Mouse (Mus musculus): ENCODE measurements around the gene Scand1. TPM values are rescaled to one million over a fixed set of nuclear protein-coding genes. Genes with fewer than 3 reads are reported as not detected.

The Scand1 gene
- polyA plus RNA-seq (2016; fragmentation: Nextera tagmentation; extraction: Ambion mirVana): 54.9 and 60.2 TPM in 2 replicates

GRCm38 (mm10) chr2:156312297-156312897 lies at the start of gene Scand1, which contains the start of gene Cnbd2:
Gene Scand1 (minus strand): TSS chr2:156312704.
Gene Cnbd2 (plus strand): TSS chr2:156312299.
- no peaks in the 10 kb centered on the region for H3K27me3 ChIP-seq (replicated peaks; ENCODE audit: low read depth, poor library complexity, severe bottlenecking)
- H3K9me3 ChIP-seq: no peaks in the 10 kb centered on the region
- DNase-seq (ENCODE audit: low spot score): peak; percentile 90
- H3K27ac ChIP-seq (replicated peaks): peak within 1 kb of the TSS; percentile 98
- peaks cover 32% of the 10 kb centered on the region for H3K36me3 ChIP-seq (replicated peaks)
- peak within 1 kb of the TSS; percentile 95 for H3K4me3 ChIP-seq
- WGBS: under 1% methylated on average over 49 of the region's 49 CpGs
- peaks cover 16% of the 10 kb centered on the region for H3K4me1 ChIP-seq

GRCm38 (mm10) chr2:156356031-156356430 lies 43.5 kb upstream of the Scand1 start:
- WGBS: 81% methylated on average over 7 of the region's 7 CpGs
- peaks cover 5% of the 10 kb centered on the region; the same call in 1 of the 2 replicates for H3K4me1 ChIP-seq
- 0 out of 2 replicates have a peak, but pooled peaks cover 2% of the 10 kb centered on the region for H3K9me3 ChIP-seq
- DNase-seq (ENCODE audit: low spot score): no peak
- H3K27me3 ChIP-seq (replicated peaks; ENCODE audit: low read depth, poor library complexity, severe bottlenecking): no peaks in the 10 kb centered on the region
- H3K36me3 ChIP-seq (replicated peaks): no peaks in the 10 kb centered on the region
- H3K27ac ChIP-seq (replicated peaks): no peak overlapping the region
- no peak overlapping the region for H3K4me3 ChIP-seq

- no peaks in the 10 kb centered on the region for H3K27me3 ChIP-seq (replicated peaks; ENCODE audit: low read depth, poor library complexity, severe bottlenecking)
- no peak overlapping the region for H3K27ac ChIP-seq (replicated peaks)
- 51% methylated on average over 7 of the region's 7 CpGs for WGBS
- no peak overlapping the region for H3K4me3 ChIP-seq
- 0 out of 2 replicates have a peak, but pooled peaks cover 2% of the 10 kb centered on the region for H3K9me3 ChIP-seq
- peaks cover 5% of the 10 kb centered on the region; the same call in 1 of the 2 replicates for H3K4me1 ChIP-seq
- DNase-seq (ENCODE audit: low spot score): no peak
- H3K36me3 ChIP-seq (replicated peaks): no peaks in the 10 kb centered on the region
Observed at GRCm38 (mm10) chr2:156353265-156353692, 40.8 kb upstream of the Scand1 start.

- Histone ChIP-seq H3K27me3 (replicated peaks; ENCODE audit: low read depth, poor library complexity, severe bottlenecking) (no peaks in the 10 kb centered on the region), H3K4me1 (peaks cover 5% of the 10 kb centered on the region; the same call in 1 of the 2 replicates), H3K36me3 (replicated peaks) (no peaks in the 10 kb centered on the region), H3K4me3 (no peak overlapping the region), H3K27ac (replicated peaks) (no peak overlapping the region), H3K9me3 (0 out of 2 replicates have a peak, but pooled peaks cover 2% of the 10 kb centered on the region)
- no peak for DNase-seq (ENCODE audit: low spot score)
- WGBS: 85% methylated on average over 8 of the region's 8 CpGs
Observed at GRCm38 (mm10) chr2:156352413-156353165, 40.1 kb upstream of the Scand1 start.

GRCm38 (mm10) chr2:156351243-156351642 lies 38.7 kb upstream of the Scand1 start:
- H3K36me3 ChIP-seq (replicated peaks): no peaks in the 10 kb centered on the region
- no peak overlapping the region for H3K4me3 ChIP-seq
- H3K9me3 ChIP-seq: 0 out of 2 replicates have a peak, but pooled peaks cover 2% of the 10 kb centered on the region
- DNase-seq (ENCODE audit: low spot score): no peak
- peaks cover 5% of the 10 kb centered on the region; the same call in 1 of the 2 replicates for H3K4me1 ChIP-seq
- no peak overlapping the region for H3K27ac ChIP-seq (replicated peaks)
- no peaks in the 10 kb centered on the region for H3K27me3 ChIP-seq (replicated peaks; ENCODE audit: low read depth, poor library complexity, severe bottlenecking)
- WGBS: 86% methylated on average over 7 of the region's 7 CpGs

- no peak for DNase-seq (ENCODE audit: low spot score)
- H3K27me3 ChIP-seq (replicated peaks; ENCODE audit: low read depth, poor library complexity, severe bottlenecking): no peaks in the 10 kb centered on the region
- H3K36me3 ChIP-seq (replicated peaks): no peaks in the 10 kb centered on the region
- 0 out of 2 replicates have a peak, but pooled peaks cover 2% of the 10 kb centered on the region for H3K9me3 ChIP-seq
- no peak overlapping the region for H3K4me3 ChIP-seq
- WGBS: 89% methylated on average over 4 of the region's 4 CpGs
- H3K27ac ChIP-seq (replicated peaks): no peak overlapping the region
- H3K4me1 ChIP-seq: peaks cover 9% of the 10 kb centered on the region; the same call in 1 of the 2 replicates
Observed at GRCm38 (mm10) chr2:156349286-156349848, 36.9 kb upstream of the Scand1 start.

GRCm38 (mm10) chr2:156348812-156349211 lies 36.3 kb upstream of the Scand1 start:
- Histone ChIP-seq H3K36me3 (replicated peaks) (no peaks in the 10 kb centered on the region), H3K27me3 (replicated peaks; ENCODE audit: low read depth, poor library complexity, severe bottlenecking) (no peaks in the 10 kb centered on the region), H3K4me3 (no peak overlapping the region), H3K4me1 (peaks cover 9% of the 10 kb centered on the region; the same call in 1 of the 2 replicates), H3K9me3 (0 out of 2 replicates have a peak, but pooled peaks cover 2% of the 10 kb centered on the region), H3K27ac (replicated peaks) (no peak overlapping the region)
- WGBS: 80% methylated on average over 4 of the region's 4 CpGs
- DNase-seq (ENCODE audit: low spot score): no peak

GRCm38 (mm10) chr2:156344775-156345532 lies 32.5 kb upstream of the Scand1 start:
- H3K27ac ChIP-seq (replicated peaks): no peak overlapping the region
- peak; percentile 20 for DNase-seq (ENCODE audit: low spot score)
- peaks cover 3% of the 10 kb centered on the region; the same call in 1 of the 2 replicates for H3K4me1 ChIP-seq
- no peaks in the 10 kb centered on the region for H3K9me3 ChIP-seq
- H3K36me3 ChIP-seq (replicated peaks): no peaks in the 10 kb centered on the region
- no peaks in the 10 kb centered on the region for H3K27me3 ChIP-seq (replicated peaks; ENCODE audit: low read depth, poor library complexity, severe bottlenecking)
- 55% methylated on average over 12 of the region's 12 CpGs for WGBS
- H3K4me3 ChIP-seq: no peak overlapping the region

- H3K9me3 ChIP-seq: no peaks in the 10 kb centered on the region
- no peak overlapping the region for H3K27ac ChIP-seq (replicated peaks)
- no peak for DNase-seq (ENCODE audit: low spot score)
- 90% methylated on average over 4 of the region's 4 CpGs for WGBS
- peaks cover 3% of the 10 kb centered on the region; the same call in 1 of the 2 replicates for H3K4me1 ChIP-seq
- no peak overlapping the region for H3K4me3 ChIP-seq
- no peaks in the 10 kb centered on the region for H3K36me3 ChIP-seq (replicated peaks)
- H3K27me3 ChIP-seq (replicated peaks; ENCODE audit: low read depth, poor library complexity, severe bottlenecking): no peaks in the 10 kb centered on the region
Observed at GRCm38 (mm10) chr2:156340078-156340477, 27.6 kb upstream of the Scand1 start.

- WGBS: 82% methylated on average over 7 of the region's 7 CpGs
- Histone ChIP-seq H3K27ac (replicated peaks) (no peak overlapping the region), H3K4me3 (no peak overlapping the region), H3K9me3 (no peaks in the 10 kb centered on the region), H3K4me1 (no peaks in the 10 kb centered on the region), H3K36me3 (replicated peaks) (no peaks in the 10 kb centered on the region), H3K27me3 (replicated peaks; ENCODE audit: low read depth, poor library complexity, severe bottlenecking) (no peaks in the 10 kb centered on the region)
- no peak for DNase-seq (ENCODE audit: low spot score)
Observed at GRCm38 (mm10) chr2:156331446-156331965, 19.0 kb upstream of the Scand1 start.

- Histone ChIP-seq H3K27me3 (replicated peaks; ENCODE audit: low read depth, poor library complexity, severe bottlenecking) (no peaks in the 10 kb centered on the region), H3K27ac (replicated peaks) (no peak overlapping the region), H3K36me3 (replicated peaks) (no peaks in the 10 kb centered on the region), H3K9me3 (no peaks in the 10 kb centered on the region), H3K4me3 (no peak overlapping the region), H3K4me1 (no peaks in the 10 kb centered on the region)
- 50% methylated on average over 1 of the region's 1 CpGs for WGBS
- no peak for DNase-seq (ENCODE audit: low spot score)
Observed at GRCm38 (mm10) chr2:156330681-156331080, 18.2 kb upstream of the Scand1 start.
